Mouse (Mus musculus): ENCODE measurements around the gene Rps6ka2.

DNA sequence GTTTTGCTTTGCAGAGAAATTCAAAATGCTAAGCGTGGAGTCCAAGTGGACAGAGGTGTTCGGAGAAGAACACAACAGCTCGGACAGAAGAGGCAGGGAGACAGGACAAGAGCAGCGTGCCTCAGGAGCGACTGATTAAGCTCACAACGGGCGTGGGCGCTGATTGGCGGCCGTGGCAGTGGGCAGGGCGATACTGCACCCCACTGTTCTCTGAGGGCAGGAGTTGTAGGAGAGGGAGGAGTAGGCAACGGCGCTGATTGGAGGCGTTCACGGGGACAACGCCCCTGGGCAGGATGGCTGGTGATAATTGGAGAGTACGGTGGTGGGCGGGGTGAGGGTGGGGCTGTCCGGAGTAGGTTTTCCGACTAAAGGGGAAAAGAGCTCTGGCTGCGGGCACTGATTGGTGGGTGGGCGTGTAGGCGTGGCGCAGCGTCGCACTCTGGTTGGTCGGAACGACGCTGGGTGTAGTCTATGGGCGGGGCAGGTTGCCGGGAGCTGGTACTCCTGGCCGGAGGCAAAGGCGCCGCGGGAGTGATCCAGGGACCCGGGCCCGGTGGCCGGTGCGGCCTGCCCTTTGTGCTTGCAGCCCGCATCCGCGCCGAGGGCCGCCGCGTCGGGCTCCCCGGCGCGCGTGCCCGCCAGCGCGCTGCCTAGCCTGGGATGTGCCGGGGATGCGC, at the start of gene Rps6ka2:
- TF ChIP-seq GATA1 (IDR thresholded peaks at IDR 0.05; ENCODE audit: borderline replicate concordance, low read length) (no peak), FLI1 (IDR thresholded peaks at IDR 0.05; ENCODE audit: low read length) (no peak)
